Mouse (Mus musculus) CD4-positive, CD25-positive, alpha-beta regulatory T cell (primary cell): ENCODE data around the gene Cngb1. TPM values are rescaled to one million over a fixed set of nuclear protein-coding genes. Genes with fewer than 3 reads are reported as not detected.

Experiments used
- polyA plus RNA-seq: library from polyadenylated mRNA; unstranded; fragments of 100-300 nt; shearing (Covaris generic); gene quantifications from one replicate; pipeline ENCODE4 v1.2.1, GENCODE M21; 2017

Cngb1 gene
- 0.30 TPM for polyA plus RNA-seq

DNA sequence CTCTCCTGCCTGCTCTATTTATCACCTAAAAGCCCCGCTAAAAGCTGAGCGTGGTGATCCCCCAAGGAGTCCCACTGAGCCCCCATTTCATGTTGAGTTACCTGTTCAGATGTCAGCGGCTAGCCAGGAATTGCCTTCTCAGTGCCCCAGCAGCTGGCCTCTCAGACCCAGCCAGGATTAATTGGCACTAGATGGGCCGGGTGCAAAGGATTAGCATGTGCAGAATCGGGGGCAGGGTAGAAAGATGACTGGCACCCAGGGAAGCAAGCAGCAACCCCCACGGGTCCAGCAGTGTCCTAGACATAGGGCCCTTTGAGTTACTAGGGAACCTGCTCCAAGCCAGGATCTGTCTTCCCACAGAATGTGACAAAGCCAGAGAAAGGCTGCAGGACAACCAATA lies at the start of gene Cngb1:
Cngb1 (minus strand) TSS at position 155 of the 400 bp plus-strand sequence.

DNA sequence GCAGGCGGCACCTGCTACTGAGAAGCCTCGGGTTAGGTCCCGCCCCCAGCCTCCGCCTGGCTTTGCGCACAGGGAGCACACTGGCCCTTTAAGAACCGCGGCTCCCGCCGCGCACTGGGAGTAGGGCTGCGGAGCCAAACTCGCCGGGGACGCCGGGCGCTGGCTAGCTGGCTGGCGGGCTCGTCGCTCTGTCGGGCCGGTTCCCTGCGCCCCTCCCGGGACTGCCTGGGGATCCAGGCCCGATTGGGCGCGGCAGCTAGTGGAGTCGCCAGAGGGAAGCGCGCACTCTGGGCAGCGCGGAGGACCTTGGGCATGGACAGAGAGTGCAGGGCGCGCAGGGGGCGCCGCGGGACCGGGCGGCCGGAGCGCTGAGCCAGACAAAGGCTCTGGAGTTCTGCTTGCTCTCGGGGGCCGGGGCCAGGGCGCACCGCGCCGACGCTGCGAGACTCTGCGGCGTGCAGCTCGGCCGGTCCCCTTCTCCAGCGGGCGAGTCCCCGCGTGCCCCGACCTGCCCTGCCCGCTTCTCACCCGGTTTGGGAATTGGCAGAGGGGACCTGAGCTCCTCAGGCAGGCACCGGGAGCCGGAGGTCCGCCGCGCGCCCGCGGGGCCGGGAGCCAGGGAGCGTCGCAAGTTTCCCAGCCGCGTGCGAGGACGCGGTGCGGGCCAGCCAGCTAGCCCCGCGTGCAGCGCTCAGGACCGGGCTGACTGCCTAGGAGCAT lies 45.9 kb upstream of the Cngb1 start, which contains the start of gene Mmp15:
Mmp15 (plus strand) TSS at position 118 of the 720 bp plus-strand sequence.

DNA sequence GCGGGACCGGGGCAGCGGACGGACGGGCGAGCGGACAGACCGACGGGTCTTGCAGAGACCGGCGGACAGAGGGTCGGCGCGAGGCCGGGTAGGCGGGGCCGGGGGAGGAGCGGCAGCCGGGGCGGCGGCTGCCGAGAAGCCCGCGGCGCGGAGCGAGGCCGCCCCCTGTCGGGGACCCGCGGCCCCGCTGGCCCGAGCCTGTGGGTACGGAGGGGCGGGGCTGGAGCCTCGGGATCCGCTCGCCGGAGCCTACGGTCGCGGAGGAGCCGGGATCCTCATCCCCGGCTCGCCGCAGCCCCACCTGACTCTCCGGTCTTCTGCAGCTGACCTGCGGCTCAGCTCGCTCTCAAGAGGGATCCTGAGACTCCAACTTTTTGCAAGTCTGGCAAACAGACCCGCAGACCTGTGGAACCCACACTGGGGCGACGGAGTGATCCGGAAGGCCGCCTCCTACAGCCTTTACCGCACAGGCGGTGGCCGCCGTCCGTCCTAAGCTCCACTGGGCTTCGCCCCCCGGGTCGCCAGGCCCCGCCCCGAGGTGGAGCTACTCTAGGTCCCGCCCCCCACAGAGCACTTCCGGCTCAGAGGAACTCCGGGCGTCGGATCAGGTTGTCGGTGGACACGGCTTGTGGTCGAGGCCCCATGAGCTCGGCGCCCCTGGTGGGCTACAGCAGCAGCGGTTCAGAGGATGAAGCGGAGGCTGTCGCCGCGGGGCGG lies 25.5 kb upstream of the Cngb1 start, which contains the start of the genes Zfp319 and Usb1:
Zfp319 (minus strand) TSS at position 231 of the 717 bp plus-strand sequence.
Usb1 (plus strand) TSS at position 565 of the 717 bp plus-strand sequence.

DNA sequence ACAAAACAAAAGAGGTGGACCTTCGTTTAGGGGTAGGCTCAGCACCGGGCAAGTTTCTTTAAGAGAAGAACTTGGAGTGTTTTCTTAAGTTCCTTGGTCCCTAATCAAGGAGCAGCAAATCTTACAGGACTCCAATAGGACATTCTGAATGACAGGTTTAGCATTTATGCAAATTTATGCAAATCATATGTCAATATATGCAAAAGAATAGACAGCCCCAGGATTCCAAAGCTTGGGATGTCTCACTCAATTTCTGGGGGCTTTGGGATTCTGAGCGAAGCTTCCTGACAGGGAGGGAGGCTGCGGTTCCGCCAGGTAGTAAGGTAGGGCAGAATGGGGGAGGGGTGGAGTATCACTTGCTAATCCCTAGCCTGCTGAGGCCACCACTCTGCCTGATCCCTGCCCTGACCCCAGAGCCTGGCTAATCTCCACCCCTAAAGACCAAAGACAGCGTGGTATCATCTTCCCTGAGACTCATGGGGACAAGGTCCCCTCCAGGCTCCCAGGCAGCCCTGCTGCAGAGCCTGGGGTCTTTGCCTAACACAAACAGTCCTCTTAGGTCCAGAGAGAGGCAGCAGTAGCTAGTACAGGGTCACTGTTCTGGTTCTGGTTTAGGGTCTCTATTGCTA lies 4.1 kb upstream of the Cngb1 start, which contains the start of gene Tepp:
Tepp (plus strand) TSS at position 225 of the 629 bp plus-strand sequence.

DNA sequence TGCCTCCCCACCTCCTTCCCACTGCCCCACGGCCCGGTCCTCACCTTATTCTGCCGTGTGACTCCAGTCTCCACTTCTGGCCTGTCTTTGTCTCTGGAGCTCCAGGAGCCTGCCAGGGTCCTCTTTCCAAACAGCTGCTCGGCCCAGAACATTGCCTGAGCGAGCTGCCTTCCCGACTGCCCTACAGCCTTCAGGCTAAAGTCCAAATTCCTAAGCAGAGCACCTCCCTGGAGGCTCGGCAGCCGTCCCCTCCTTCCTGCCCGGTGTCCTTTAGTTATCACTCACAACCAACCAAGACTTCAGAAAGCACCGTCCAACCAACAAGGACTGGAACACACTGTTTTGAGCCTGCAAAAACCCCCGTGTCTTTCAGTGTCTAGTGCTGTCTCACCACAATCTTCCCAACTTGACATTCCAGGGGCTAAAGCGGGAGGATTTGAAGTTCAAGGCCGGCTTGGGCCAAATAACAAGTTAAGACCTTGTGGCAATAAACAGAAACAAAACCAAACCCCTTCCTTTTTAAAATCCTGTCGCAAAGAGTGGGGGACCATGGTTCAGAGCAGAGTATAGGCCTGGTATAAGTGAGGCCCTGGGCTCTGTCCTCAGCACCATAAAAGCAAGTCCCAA lies 103.6 kb downstream of the Cngb1 start, which contains the start of gene Kifc3:
Kifc3 (minus strand) TSS at position 164 of the 627 bp plus-strand sequence.

Other genes with a start within 250 kb of the Cngb1 start
- gene Katnb1, start 225.4 kb downstream of the Cngb1 start, polyA plus RNA-seq = 16.0 TPM
- 3.9 TPM for gene Kifc3, start 103.8 kb downstream of the Cngb1 start, polyA plus RNA-seq
- not detected for gene Tepp, start 4.0 kb upstream of the Cngb1 start, polyA plus RNA-seq
- gene Zfp319, start 25.4 kb upstream of the Cngb1 start, polyA plus RNA-seq = 11.1 TPM
- 59.6 TPM for gene Usb1, start 25.7 kb upstream of the Cngb1 start, polyA plus RNA-seq
- 2.7 TPM for gene Mmp15, start 45.7 kb upstream of the Cngb1 start, polyA plus RNA-seq
- 43.9 TPM for gene Cfap20, start 128.3 kb upstream of the Cngb1 start, polyA plus RNA-seq
- gene Csnk2a2, start 183.5 kb upstream of the Cngb1 start, polyA plus RNA-seq = 38.9 TPM
- not detected for gene Ccdc113, start 227.5 kb upstream of the Cngb1 start, polyA plus RNA-seq